Mouse (Mus musculus) cerebellum, postnatal 14 days (tissue): ENCODE data around the gene Klf3.
"Not testable (repeated sequence)": the region's sequence is repeated elsewhere in the genome, so short reads cannot be mapped to it uniquely, and the experiment has no call there.

ENCODE experiments used
- DNase-seq, 2 experiments: peaks; one replicate each; pipeline ENCODE4 v3.0.0; 2021; ENCODE audit warnings: mixed read lengths in 2 of 2

Gene Klf3

DNA sequence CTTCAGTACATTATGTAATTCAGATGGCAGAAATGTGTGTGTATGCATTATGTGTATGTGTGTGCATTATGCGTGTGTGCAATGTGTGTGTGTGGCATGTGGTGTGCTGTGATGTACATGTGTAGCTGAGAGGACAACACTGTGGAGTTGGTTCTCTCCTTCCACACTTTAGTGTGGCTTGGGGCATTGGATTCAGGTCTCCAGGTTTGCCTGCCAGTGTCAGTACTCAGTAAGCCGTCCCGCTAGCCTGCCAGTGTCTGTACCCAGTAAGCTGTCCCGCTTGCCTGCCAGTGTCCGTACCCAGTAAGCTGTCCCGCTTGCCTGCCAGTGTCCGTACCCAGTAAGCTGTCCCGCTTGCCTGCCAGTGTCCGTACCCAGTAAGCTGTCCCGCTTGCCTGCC is 78.4 kb downstream of the Klf3 start:
- not testable (repeated sequence) for DNase-seq

DNA sequence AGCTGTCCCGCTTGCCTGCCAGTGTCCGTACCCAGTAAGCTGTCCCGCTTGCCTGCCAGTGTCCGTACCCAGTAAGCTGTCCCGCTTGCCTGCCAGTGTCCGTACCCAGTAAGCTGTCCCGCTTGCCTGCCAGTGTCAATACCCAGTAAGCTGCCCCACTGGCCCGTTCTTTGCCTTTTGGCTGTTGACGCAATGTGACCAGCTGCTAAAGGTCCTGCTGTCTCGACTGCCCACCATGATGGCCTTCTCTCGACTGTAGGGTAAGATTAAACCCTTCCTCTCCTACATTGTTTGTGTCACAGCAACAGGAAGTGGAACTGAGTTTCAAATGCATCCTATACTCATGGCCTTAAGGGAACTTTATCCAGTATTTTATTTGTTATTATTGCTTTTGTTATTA is 78.8 kb downstream of the Klf3 start:
- not testable (repeated sequence) for DNase-seq
